Mouse (Mus musculus) limb, embryonic 10.5 days (tissue): ENCODE measurements around the gene Ccpg1. TPM values are rescaled to one million over a fixed set of nuclear protein-coding genes. Genes with fewer than 3 reads are reported as not detected.

ENCODE experiments used
- DNase-seq: peaks from one replicate; pipeline ENCODE4 v3.0.0-alpha.2; 2017; ENCODE audit warnings: low spot score
- H3K27ac ChIP-seq: fragments of 300-500 bp; sonication (generic); 2 replicates; pipeline ENCODE4 v1.5.1; 2016; ENCODE audit warnings: mild to moderate bottlenecking
- H3K27me3 ChIP-seq: fragments of 300-500 bp; sonication (generic); 2 replicates; pipeline ENCODE4 v1.6.1; 2016; ENCODE audit warnings: low read depth, mild to moderate bottlenecking; ENCODE audit not compliant: poor library complexity, severe bottlenecking
- H3K36me3 ChIP-seq: fragments of 300-500 bp; sonication (generic); 2 replicates; pipeline ENCODE4 v1.6.1; 2016; ENCODE audit warnings: mild to moderate bottlenecking, moderate library complexity
- H3K4me1 ChIP-seq: fragments of 300-500 bp; sonication (generic); 2 replicates; pipeline ENCODE4 v1.6.1; 2016
- H3K4me3 ChIP-seq: fragments of 300-500 bp; sonication (generic); 2 replicates; pipeline ENCODE4 v1.5.1; 2016; ENCODE audit warnings: mild to moderate bottlenecking, moderate library complexity
- H3K9me3 ChIP-seq: fragments of 300-500 bp; sonication (generic); replicated peaks from 2 replicates; pipeline ENCODE4 v1.6.1; 2016; ENCODE audit warnings: mild to moderate bottlenecking
- WGBS: fragments of 180-500 bp; shearing (Covaris S2); methylation state at CpG from one replicate; pipeline ENCODE4 v1.1.7; 2016; 5-methylcytosine and 5-hydroxymethylcytosine counted together
- polyA plus RNA-seq: library from polyadenylated mRNA; unstranded; fragments of >200 nt; fragmentation: Nextera tagmentation; extraction: Ambion mirVana; gene quantifications from 2 replicates; pipeline ENCODE4 v1.2.1, GENCODE M21; 2016

Ccpg1 gene
- polyA plus RNA-seq: 9.9 and 11.3 TPM in 2 replicates

- Histone ChIP-seq H3K9me3 (no peaks in the 10 kb centered on the region), H3K27ac (peak within 1 kb of the TSS; percentile 74), H3K4me3 (peak within 1 kb of the TSS; percentile 67), H3K4me1 (peaks cover 15% of the 10 kb centered on the region), H3K27me3 (peaks cover 6% of the 10 kb centered on the region; the same call in 1 of the 2 replicates), H3K36me3 (no peaks in the 10 kb centered on the region)
- WGBS: under 1% methylated on average over 88 of the region's 88 CpGs
- DNase-seq: peak; percentile 98
Measured at GRCm38 (mm10) chr9:72985250-72986220, at the start of gene Ccpg1, which contains the start of gene Ccpg1os. Gene Ccpg1, plus strand, starts transcription at chr9:72985429. Gene Ccpg1os, minus strand, starts transcription at chr9:72985382.

- Histone ChIP-seq H3K9me3 (no peaks in the 10 kb centered on the region), H3K27me3 (no peaks in the 10 kb centered on the region), H3K4me1 (no peaks in the 10 kb centered on the region), H3K36me3 (peaks cover 41% of the 10 kb centered on the region), H3K4me3 (no peak overlapping the region), H3K27ac (no peak overlapping the region)
- no peak for DNase-seq
- 79% methylated on average over 2 of the region's 2 CpGs for WGBS
Measured at GRCm38 (mm10) chr9:72936301-72936700, 48.9 kb upstream of the Ccpg1 start.

DNA sequence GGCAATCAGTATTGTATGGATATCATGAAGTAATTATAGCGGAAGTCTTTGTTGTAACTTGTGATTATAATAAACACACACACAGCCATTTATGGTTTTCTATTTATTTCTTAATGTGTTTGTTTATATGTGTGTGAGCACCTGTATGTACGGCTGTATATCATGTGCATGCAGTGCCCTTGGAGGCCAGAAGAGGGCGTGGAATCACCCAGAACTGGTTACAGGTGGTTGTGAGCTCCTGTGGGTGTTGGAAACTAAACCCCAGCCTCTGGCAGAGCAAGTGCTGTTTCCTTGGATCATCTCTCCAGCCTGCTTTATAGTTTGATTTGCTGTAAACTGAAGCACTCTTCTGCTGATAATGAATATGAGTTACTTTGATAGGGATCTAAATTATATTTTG is 41.8 kb upstream of the Ccpg1 start:
- Histone ChIP-seq H3K4me1 (peaks cover 4% of the 10 kb centered on the region; the same call in 1 of the 2 replicates), H3K36me3 (peaks cover 55% of the 10 kb centered on the region), H3K4me3 (no peak overlapping the region), H3K9me3 (0 out of 2 replicates have a peak, but pooled peaks cover 2% of the 10 kb centered on the region), H3K27me3 (no peaks in the 10 kb centered on the region), H3K27ac (no peak overlapping the region)
- WGBS: 62% methylated on average over 3 of the region's 3 CpGs
- no peak for DNase-seq

- H3K27ac ChIP-seq: no peak overlapping the region
- peaks cover 55% of the 10 kb centered on the region for H3K36me3 ChIP-seq
- H3K27me3 ChIP-seq: no peaks in the 10 kb centered on the region
- H3K9me3 ChIP-seq: 0 out of 2 replicates have a peak, but pooled peaks cover 2% of the 10 kb centered on the region
- 89% methylated on average over 13 of the region's 13 CpGs for WGBS
- H3K4me3 ChIP-seq: no peak overlapping the region
- no peak for DNase-seq
- peaks cover 5% of the 10 kb centered on the region for H3K4me1 ChIP-seq
Measured at GRCm38 (mm10) chr9:72944286-72944685, 40.9 kb upstream of the Ccpg1 start.

- Histone ChIP-seq H3K36me3 (peaks cover 50% of the 10 kb centered on the region), H3K4me1 (peaks cover 13% of the 10 kb centered on the region), H3K27me3 (no peaks in the 10 kb centered on the region), H3K9me3 (0 out of 2 replicates have a peak, but pooled peaks cover 2% of the 10 kb centered on the region), H3K4me3 (no peak overlapping the region), H3K27ac (no peak overlapping the region)
- 95% methylated on average over 1 of the region's 1 CpGs for WGBS
- DNase-seq: no peak
Measured at GRCm38 (mm10) chr9:72947010-72947409, 38.2 kb upstream of the Ccpg1 start.

- Histone ChIP-seq H3K9me3 (0 out of 2 replicates have a peak, but pooled peaks cover 2% of the 10 kb centered on the region), H3K4me3 (no peak overlapping the region), H3K36me3 (peaks cover 30% of the 10 kb centered on the region), H3K27ac (no peak overlapping the region), H3K4me1 (peaks cover 13% of the 10 kb centered on the region), H3K27me3 (no peaks in the 10 kb centered on the region)
- peak; percentile 38 for DNase-seq
- WGBS: 65% methylated on average over 7 of the region's 7 CpGs
Measured at GRCm38 (mm10) chr9:72949572-72949971, 35.7 kb upstream of the Ccpg1 start.

DNA sequence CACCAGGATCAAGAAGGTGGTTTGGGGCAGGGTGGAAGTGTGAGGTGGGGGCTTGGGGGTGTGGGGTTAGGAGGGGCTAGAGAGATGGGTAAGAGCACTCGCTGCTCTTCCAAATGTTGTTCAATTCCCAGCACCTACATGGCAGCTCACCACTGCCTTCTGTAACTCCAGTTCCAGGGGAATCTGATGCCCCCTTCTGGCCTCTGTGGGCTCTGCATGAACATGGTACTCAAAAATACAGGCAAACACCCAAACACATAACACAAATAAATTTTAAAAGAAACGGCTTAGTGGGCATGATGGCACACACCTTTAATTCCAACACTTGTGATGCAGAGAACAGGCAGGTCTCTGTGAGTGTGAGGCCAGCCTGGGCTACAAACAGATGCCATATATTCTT is 30.5 kb upstream of the Ccpg1 start:
- Histone ChIP-seq H3K4me1 (peaks cover 17% of the 10 kb centered on the region), H3K4me3 (no peak overlapping the region), H3K27me3 (no peaks in the 10 kb centered on the region), H3K27ac (no peak overlapping the region), H3K36me3 (no peaks in the 10 kb centered on the region), H3K9me3 (no peaks in the 10 kb centered on the region)
- WGBS: 43% methylated on average over 2 of the region's 2 CpGs
- peak; percentile 42 for DNase-seq

- H3K4me1 ChIP-seq: peaks cover 14% of the 10 kb centered on the region
- no peaks in the 10 kb centered on the region for H3K36me3 ChIP-seq
- peak; percentile 65 for DNase-seq
- WGBS: 20% methylated on average over 1 of the region's 1 CpGs
- H3K4me3 ChIP-seq: no peak overlapping the region
- no peak overlapping the region for H3K27ac ChIP-seq
- no peaks in the 10 kb centered on the region for H3K9me3 ChIP-seq
- no peaks in the 10 kb centered on the region for H3K27me3 ChIP-seq
Measured at GRCm38 (mm10) chr9:72955546-72955945, 29.7 kb upstream of the Ccpg1 start.

GRCm38 (mm10) chr9:72958521-72959450 is 26.4 kb upstream of the Ccpg1 start, which contains the start of the genes Dyx1c1 and Gm44503:
Gene Dyx1c1, plus strand, starts transcription at chr9:72958785.
Gene Gm44503, plus strand, starts transcription at chr9:72958852.
- DNase-seq: peak; percentile 91
- Histone ChIP-seq H3K9me3 (no peaks in the 10 kb centered on the region), H3K4me1 (peaks cover 14% of the 10 kb centered on the region), H3K27me3 (no peaks in the 10 kb centered on the region), H3K4me3 (peak within 1 kb of the TSS; percentile 66), H3K27ac (peak within 1 kb of the TSS; percentile 77), H3K36me3 (no peaks in the 10 kb centered on the region)
- WGBS: 3% methylated on average over 43 of the region's 43 CpGs

DNA sequence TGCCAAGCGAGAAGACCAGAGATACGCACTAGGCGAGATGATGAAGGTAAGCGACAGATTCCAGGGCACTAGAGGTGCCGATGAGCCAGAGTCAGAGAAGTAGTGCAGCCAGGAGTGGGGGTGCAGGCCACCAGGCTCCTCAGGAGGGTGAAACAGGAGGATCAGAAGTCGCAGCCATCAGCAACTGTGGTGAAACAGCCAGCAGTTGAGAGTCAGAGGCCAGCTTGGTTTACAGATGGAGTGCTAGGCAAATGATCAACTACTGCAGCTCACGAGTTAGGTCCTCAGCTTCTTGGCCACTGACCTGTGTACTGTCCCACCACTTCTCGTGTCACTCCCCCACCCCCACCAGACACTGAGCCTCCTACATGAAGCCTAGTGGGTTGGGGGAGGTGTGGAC is 23.9 kb upstream of the Ccpg1 start:
- DNase-seq: no peak
- no peak overlapping the region for H3K4me3 ChIP-seq

GRCm38 (mm10) chr9:72961959-72962358 is 23.3 kb upstream of the Ccpg1 start:
- Histone ChIP-seq H3K4me3 (no peak overlapping the region), H3K27ac (no peak overlapping the region), H3K27me3 (no peaks in the 10 kb centered on the region), H3K4me1 (peaks cover 14% of the 10 kb centered on the region), H3K9me3 (no peaks in the 10 kb centered on the region), H3K36me3 (no peaks in the 10 kb centered on the region)
- DNase-seq: no peak
- 78% methylated on average over 15 of the region's 15 CpGs for WGBS

More for the DNA sequence above, 23.9 kb upstream of the Ccpg1 start:
- H3K27me3 ChIP-seq: no peaks in the 10 kb centered on the region
- 77% methylated on average over 8 of the region's 8 CpGs for WGBS
- H3K4me1 ChIP-seq: peaks cover 14% of the 10 kb centered on the region
- no peaks in the 10 kb centered on the region for H3K36me3 ChIP-seq
- no peak overlapping the region for H3K27ac ChIP-seq
- H3K9me3 ChIP-seq: no peaks in the 10 kb centered on the region

GRCm38 (mm10) chr9:72968349-72969061 is 16.7 kb upstream of the Ccpg1 start:
- 37% methylated on average over 11 of the region's 11 CpGs for WGBS
- Histone ChIP-seq H3K27me3 (no peaks in the 10 kb centered on the region), H3K9me3 (no peaks in the 10 kb centered on the region), H3K4me3 (no peak overlapping the region), H3K36me3 (no peaks in the 10 kb centered on the region), H3K4me1 (no peaks in the 10 kb centered on the region), H3K27ac (no peak overlapping the region)
- no peak for DNase-seq
